Mouse (Mus musculus) cerebellum, postnatal 14 days (tissue): Measurements from ENCODE around the gene Rhbdf1.
A peak's percentile ranks its signal among the peaks of the same experiment; 100 is the strongest.

Experiments used
- DNase-seq, 2 experiments: peaks; one replicate each; pipeline ENCODE4 v3.0.0; 2021; ENCODE audit warnings: mixed read lengths in 2 of 2

The Rhbdf1 gene

DNA sequence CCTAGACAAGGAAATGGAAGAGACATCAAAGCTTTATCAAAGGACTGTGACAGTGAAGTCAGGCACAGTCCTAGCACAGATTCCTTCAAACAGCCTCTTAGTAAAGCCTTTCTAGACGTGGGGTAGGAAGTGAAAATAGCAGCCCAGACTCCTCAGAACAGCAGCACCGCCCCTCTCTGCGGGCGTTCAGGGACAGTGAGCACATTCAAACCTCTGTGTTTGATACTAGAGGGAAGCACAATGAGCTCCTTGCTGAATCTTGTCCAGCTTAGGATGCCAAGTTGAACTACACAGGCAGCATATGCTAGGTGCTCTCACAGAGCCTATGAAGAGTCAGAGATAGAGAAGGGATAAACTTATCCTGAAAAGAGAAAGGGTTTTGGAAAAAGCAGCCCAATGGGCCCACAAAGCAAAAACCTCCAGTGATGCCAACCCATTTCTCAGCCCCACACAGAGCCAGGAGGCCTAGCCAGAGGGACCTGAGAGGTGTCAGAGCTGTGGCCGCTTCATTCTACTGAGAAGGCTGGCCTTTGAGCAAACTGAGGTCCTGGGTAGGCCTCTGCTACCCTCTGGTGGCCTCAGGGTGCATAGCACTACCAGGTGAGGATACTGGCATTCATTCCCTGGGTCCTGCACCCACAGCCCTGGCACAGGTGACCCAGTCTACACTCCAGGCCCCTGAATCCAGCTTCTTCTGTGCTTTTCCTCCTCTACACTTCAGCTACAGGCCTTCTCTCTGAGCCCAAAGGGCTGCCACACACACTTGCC is 16.2 kb upstream of the Rhbdf1 start:
- peak; percentile 88 to 91 for DNase-seq

DNA sequence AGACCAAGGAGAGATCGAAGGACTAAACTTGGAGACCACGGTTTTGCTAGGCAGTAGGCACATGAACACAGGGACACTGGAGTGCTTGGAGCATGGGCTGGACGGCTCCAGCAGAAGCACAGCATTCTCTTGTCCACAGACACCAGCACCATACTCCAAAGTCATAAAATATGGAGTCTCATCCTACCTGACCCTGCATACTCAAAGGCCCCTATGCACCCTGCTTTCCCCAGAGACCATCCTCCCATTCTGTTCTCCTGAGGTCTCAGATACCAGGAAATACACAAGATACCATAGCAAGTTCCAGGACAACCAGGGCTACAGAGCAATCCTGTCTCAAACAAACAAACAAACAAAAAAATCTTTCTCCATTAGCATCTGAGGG is 15.3 kb upstream of the Rhbdf1 start:
- DNase-seq: no peak

GRCm38 (mm10) chr11:32236712-32237410 is 14.8 kb upstream of the Rhbdf1 start:
- peak; percentile 81 to 93 for DNase-seq

GRCm38 (mm10) chr11:32236132-32236531 is 14.0 kb upstream of the Rhbdf1 start:
- DNase-seq: peak in 1 of 2 experiments; percentile 26

- peak; percentile 68 to 72 for DNase-seq
Measured at GRCm38 (mm10) chr11:32235646-32236045, 13.5 kb upstream of the Rhbdf1 start.

GRCm38 (mm10) chr11:32234816-32235485 is 12.9 kb upstream of the Rhbdf1 start:
- peak in 1 of 2 experiments; percentile 37 for DNase-seq

GRCm38 (mm10) chr11:32233895-32234294 is 11.8 kb upstream of the Rhbdf1 start:
- DNase-seq: peak; percentile 84

- DNase-seq: peak; percentile 57 to 63
Measured at GRCm38 (mm10) chr11:32232848-32233247, 10.7 kb upstream of the Rhbdf1 start.

- no peak for DNase-seq
Measured at GRCm38 (mm10) chr11:32231125-32231524, 9.0 kb upstream of the Rhbdf1 start.

- DNase-seq: peak; percentile 61
Measured at GRCm38 (mm10) chr11:32230220-32230619, 8.1 kb upstream of the Rhbdf1 start.

- peak in 1 of 2 experiments; percentile 32 for DNase-seq
Measured at GRCm38 (mm10) chr11:32228292-32228845, 6.3 kb upstream of the Rhbdf1 start.

DNA sequence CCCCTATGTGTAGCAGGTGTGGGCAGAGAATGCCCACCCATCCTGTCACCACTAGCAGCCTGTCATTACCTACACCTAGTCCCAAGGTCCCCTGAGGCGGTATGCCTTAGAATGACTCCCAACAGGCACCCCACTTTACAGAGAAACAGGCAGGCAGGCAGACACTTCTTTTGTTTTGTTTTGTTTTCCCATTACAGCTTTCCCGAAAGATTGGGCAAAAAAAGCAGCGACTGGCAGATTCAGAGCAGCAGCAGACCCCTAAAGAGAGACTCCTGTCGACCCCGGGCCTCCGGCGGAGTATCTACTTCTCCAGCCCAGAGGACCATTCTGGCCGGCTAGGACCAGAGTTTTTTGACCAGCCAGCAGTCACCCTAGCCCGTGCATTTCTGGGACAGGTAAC is 5.5 kb upstream of the Rhbdf1 start:
- DNase-seq: peak in 1 of 2 experiments; percentile 39

GRCm38 (mm10) chr11:32227041-32227440 is 4.9 kb upstream of the Rhbdf1 start:
- peak; percentile 76 to 82 for DNase-seq

DNA sequence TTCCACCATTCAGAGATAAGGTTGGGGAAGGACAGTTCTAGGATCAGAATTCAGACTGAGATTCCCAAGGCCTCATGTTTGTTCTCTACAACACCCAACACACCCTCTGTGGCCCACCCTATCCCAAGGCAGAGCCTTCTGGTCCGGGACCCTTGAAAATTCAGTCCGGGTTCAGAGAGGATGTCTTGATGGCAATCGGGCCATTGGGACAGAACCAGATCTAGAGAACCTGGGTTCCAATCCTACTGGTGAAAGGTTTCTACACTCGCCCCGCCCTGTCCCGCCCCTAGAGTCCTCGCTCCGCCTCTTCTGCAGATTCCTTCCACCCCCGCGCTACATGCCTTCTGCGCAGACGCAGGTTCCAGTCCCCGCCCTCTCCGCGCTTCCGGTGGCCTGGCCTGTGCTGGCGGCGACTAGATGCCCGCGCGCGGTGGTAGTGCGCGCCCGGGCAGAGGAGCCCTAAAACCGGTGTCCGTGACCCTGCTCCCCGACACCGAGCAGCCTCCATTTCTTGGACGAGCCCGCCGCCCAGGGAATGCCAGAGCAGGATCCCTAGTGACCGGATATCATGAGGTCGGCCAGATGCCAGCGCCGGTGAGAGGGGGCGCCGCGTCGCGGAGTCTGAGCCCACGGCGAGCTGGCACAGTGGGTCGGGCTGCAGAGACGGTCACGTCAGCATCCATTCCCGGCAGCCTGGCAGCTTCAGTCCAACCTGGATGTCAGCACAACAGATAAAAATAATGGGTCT is 4.2 kb upstream of the Rhbdf1 start, which contains the start of gene Mpg:
Gene Mpg (plus strand): TSS at position 382 of the 748 bp plus-strand sequence.
- peak; percentile 91 to 92 for DNase-seq

GRCm38 (mm10) chr11:32225222-32226104 is 3.4 kb upstream of the Rhbdf1 start:
- peak; percentile 38 to 44 for DNase-seq

DNA sequence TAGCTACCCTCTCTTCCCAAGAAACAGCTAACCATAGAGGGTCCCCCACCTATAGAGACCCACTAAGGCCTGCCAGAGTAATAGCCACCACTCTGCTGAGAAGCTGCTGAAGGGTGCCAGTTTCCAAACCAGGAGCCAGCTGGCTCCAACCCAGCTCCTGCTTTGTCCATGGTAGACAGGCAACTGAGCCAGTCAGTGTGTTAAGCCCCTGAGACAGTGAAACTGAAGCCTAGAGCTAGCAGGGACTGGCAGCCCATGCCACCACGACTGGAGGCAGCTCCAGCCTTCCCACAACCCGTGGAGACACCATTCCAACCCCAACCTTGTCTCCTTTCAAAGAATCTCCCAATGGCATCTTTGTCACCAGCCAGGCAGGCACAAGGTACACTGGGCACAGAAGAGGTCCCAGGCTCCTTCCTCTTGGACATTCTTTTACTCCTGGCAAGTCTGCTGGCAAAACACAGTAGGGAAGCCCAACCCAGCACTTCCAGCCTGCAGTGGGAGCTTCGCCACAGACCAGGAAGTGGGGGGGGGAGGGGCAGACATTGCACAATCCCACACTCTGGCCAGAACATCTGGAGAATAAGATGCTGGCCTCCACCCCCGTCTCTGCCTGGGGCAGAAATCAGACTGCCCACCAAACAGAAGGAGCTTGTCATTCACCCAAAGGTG is 2.5 kb upstream of the Rhbdf1 start:
- DNase-seq: peak; percentile 74 to 77

DNA sequence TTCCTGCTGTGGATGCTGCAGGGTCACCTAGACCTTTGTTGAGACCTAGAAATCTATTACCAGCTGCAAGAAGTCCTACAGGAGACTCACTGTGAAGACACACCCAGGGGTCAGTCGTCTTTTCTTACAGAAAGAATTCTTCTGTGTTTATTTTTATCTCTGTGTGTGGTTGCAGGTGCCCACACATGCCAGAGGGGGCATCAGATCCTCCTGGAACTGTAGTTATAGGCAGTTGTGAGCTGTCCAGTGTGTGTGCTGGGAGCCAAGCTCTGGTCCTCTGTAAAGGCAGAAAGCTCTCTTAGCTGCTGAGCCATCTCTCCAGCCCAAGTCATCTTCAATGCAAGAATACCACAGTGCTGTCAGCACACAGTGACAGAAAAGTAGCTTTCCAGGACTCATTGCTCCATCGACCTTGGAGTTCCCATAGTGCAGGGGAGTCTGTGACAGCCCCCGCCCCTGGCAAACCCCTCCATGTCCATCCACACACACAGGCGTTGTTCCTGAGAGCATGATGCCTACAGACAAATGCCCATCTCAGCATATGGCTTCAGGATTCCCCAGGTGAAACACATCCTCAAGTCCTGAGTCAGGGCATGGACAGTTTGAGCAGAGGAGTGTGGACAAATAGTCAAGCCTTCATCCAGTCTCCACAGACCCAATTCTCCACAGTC is 1.3 kb upstream of the Rhbdf1 start:
- peak in 1 of 2 experiments; percentile 13 for DNase-seq

- DNase-seq: peak; percentile 40 to 45
Measured at GRCm38 (mm10) chr11:32222570-32223194, 582 bp upstream of the Rhbdf1 start.

- peak; percentile 43 to 62 for DNase-seq
Measured at GRCm38 (mm10) chr11:32221225-32221950, 712 bp downstream of the Rhbdf1 start.
